Mouse (Mus musculus): ENCODE results near the gene Ksr1. TPM values are rescaled to one million over a fixed set of nuclear protein-coding genes. Genes with fewer than 3 reads are reported as not detected.

The Ksr1 gene
- total RNA-seq, 4 experiments from 2014 or later = 5.9 to 8.2 (median 6.5) TPM

- DNase-seq (ENCODE audit: low spot score) = no peak
These were observed 79.0 kb downstream of the Ksr1 start for GRCm38 (mm10) chr11:79067172-79067571.

DNA sequence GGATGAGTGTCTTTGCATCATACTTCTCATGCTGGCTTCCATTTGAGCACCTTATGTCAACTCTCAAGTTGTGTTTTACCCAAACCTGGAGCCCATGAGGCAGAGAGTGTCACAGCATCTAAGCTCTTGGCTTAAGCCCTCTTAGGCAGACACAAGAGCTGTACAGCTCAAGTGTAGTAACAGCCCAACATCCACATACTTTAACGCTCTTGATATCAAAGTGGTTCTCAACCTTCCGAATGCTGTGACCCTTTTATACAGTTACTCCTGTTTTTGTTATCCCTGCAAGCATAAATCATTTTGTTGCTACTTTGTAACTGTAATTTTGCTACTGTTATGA, 80.0 kb downstream of the Ksr1 start:
- no peak for DNase-seq (ENCODE audit: low spot score)

- DNase-seq (ENCODE audit: low spot score) = peak; percentile 91
These were observed 80.6 kb downstream of the Ksr1 start for GRCm38 (mm10) chr11:79065463-79066190.

DNA sequence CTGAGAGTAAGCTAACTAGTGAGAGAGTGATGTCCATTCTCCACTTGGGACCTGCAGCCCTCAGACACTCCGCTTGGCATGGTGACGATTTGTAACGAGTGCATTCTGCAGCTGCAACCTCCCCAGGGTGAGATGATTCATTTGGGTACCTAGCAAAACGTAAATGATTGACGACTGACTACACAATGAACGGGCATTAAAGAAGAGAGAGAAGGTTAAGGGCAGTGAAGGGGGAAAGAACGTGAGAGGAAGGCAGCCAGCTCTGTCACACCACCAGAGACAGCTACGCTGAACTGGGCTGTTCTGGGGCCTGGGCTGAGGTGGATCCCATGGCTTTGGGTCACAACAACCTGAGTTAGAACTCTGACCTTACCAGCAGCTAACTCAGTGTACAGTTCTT, 81.9 kb downstream of the Ksr1 start:
- DNase-seq (ENCODE audit: low spot score) = no peak

- DNase-seq (ENCODE audit: low spot score) = no peak
These were observed 82.6 kb downstream of the Ksr1 start for GRCm38 (mm10) chr11:79063616-79064015.

DNA sequence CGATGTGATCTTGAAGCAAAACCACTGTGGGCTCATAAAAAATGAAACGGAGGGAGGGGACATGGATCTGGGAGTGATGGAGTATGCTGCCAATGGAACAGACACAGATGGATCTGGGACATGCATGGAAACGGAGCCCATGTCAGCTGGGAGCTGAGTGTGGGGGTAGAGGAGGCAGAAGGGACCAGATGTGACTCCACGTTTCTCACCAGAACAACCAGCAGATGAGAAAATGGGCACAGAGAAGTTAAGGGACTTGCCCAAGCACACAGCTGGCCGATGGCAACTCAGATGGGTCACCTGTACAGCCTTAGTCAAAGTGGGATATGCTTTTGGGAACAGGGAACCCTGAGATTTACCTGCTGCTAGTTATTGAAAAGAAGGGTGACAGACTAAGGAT, 83.3 kb downstream of the Ksr1 start:
- no peak for DNase-seq (ENCODE audit: low spot score)

DNA sequence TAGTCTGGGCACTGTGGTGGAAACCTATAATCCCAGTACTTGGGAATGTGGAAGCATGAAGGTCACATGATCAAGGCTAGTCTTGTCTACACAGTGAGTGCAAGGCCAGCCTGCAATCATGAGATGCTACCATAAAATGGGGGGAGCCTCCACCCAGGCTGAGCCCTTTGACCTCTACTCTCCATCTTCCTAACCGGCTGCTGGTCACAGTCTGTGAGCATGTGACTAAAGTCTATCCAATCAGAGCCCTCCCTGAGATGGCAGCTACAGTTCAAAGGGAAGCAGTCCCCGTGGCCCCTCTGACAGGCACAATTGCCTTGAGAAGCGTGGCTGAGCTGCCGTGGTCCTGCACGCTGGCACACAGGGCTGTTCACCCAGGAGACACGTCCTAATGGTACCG, 84.4 kb downstream of the Ksr1 start:
- DNase-seq (ENCODE audit: low spot score) = no peak

DNA sequence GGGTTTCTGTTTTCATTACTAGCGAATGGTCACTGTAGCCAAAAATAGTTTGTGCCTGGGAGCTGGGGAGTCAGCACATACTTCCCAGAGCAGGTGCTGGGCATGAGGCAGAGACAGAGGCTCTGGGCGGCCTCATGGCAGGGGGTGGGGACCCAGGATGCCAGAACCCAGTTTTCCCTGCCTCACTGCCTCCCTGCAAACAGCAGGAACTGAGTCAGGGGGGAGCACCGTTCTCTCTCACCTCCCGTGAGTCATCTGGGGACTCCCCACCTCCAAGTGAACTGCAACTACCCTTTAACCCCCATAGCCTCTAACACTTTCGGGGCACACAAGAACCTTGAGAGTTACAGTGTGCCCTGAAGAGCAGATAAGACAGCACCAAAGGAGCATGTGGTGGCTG, 86.4 kb downstream of the Ksr1 start:
- no peak for DNase-seq (ENCODE audit: low spot score)

DNA sequence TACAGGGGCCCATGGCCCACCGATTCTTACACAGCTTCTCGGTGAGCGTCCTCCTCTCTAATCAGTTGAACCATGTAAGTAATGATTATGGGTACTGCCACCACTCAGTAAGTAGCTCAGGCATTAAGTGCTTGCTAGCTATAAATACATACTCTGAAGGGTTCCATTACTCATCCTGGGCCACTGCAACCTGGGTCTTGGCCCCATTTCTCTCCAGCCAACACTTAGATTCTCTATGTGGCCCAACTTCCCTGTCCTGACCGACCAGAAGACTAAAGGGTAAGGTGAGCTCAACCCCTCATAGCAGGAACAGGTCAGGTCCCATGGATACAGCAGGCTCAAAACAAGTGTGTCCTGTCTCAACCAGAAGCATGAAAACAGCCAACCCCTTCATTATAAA, 87.1 kb downstream of the Ksr1 start:
- DNase-seq (ENCODE audit: low spot score) = no peak

- no peak for DNase-seq (ENCODE audit: low spot score)
These were observed 87.6 kb downstream of the Ksr1 start for GRCm38 (mm10) chr11:79058610-79059009.

DNA sequence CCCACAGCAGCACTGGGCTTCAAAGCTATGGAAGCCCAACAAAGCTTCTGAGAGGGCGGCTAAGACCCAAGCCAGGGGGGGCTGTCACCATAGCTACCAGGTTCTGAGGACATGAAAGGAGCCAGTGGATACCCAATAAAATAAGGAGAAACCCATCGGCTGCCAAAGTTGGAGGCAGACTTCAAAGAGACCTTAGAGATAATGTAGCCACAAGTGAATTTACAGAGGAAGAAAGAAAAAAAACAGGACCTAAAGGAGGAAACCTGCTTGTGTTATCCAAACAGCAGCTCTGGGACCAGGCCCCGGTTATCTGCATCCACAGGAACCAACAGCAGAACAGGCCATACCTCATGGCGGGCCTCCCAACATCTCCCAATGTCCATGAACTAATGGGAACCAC, 88.4 kb downstream of the Ksr1 start:
- no peak for DNase-seq (ENCODE audit: low spot score)

GRCm38 (mm10) chr11:79056891-79057290, 89.3 kb downstream of the Ksr1 start:
- no peak for DNase-seq (ENCODE audit: low spot score)

- DNase-seq (ENCODE audit: low spot score) = no peak
These were observed 90.2 kb downstream of the Ksr1 start for GRCm38 (mm10) chr11:79056027-79056426.

DNA sequence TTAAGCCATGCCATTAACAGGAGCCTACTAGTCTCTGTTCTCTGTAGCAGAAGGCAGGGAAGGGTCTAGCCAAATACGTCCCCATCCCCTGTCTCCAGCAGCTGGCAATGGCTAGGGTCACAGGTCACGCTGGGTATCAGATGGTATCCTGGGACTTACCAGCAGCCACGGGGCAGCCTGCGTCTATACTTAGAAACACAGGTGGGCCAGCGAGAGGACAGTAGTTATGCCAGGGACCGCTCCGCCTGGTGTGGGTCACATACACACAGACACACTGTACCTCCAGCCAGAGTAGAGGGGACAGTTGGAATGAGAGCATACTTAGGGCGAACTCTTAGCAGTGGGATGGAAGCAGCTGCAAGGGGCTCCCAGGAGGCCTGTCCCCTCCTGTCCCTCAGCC, 91.0 kb downstream of the Ksr1 start:
- no peak for DNase-seq (ENCODE audit: low spot score)

GRCm38 (mm10) chr11:79054161-79055152, 91.8 kb downstream of the Ksr1 start:
- DNase-seq (ENCODE audit: low spot score) = no peak

- DNase-seq (ENCODE audit: low spot score) = no peak
These were observed 92.8 kb downstream of the Ksr1 start for GRCm38 (mm10) chr11:79053437-79053836.

DNA sequence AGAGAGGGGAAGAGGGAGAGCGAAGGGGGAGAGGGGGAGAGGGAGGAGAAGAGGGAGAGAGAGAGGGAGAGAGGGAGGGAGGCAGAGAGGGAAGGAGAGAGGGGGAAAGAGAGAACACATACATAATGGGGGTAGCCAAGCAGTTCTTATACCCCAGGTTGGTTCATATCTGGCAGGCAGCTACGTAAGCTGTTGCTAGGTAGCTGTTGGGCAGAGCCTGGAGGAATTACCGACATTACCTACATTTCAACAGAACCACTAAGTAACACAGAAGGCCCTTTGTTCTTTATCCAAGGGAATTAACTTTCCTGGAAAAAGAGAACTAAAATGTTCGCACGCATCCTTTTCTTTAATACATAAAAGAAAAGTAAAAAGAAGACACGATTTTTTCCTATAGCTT, 93.4 kb downstream of the Ksr1 start:
- DNase-seq (ENCODE audit: low spot score) = no peak

DNA sequence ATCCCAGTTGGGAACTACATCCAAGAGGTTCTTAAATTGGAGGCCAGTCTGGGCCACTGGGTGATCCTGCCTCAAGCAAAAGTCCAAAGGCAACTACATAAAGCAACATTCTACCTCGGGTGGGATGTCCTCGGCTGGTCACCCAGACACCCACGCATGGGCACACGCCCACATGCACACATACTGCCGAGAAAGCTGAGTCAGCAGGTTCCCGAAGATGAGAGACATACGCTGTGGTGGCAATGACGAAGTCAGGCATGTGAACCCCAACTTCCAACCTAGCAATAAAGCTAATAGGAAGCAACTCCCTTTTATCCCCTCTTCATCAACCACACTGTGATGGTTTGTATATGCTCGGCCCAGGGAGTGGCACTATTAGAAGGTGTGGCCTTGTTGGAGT, 94.7 kb downstream of the Ksr1 start:
- no peak for DNase-seq (ENCODE audit: low spot score)

GRCm38 (mm10) chr11:79050781-79051507, 95.3 kb downstream of the Ksr1 start:
- DNase-seq (ENCODE audit: low spot score) = no peak

GRCm38 (mm10) chr11:79048906-79049305, 97.3 kb downstream of the Ksr1 start:
- DNase-seq (ENCODE audit: low spot score) = no peak

DNA sequence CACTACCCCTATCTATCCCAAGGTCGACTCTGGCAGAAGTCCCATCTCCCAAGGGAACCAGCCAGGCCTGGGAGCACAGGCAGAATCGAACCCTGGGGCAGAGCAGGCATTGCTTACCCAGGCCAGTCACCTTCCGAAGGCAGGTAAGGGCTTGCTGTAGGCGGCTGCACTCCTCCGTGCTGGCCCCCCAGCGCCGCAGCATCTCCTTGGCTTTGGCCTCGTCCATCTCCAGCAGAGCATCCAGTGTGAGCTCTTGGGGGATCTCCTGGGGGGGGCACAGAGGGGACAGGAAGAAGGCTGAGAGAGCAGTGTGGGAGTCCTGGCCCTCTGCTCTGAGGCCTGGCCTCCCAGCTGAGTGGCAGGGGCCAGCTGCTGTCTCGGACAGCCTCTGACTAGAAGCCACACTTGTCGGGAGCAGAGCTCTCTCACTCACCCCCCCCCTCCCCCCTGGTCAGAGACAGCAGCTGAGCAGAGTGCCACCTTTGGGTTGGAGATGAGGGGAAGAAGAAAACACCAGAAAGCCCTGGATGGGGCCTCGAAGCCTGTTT, 99.0 kb downstream of the Ksr1 start:
- DNase-seq (ENCODE audit: low spot score) = no peak

- DNase-seq (ENCODE audit: low spot score) = no peak
These were observed 99.5 kb downstream of the Ksr1 start for GRCm38 (mm10) chr11:79046561-79047155.
